Comparison of ENCODE assay signal across 20 mouse cellular contexts in the genomic region with DNA sequence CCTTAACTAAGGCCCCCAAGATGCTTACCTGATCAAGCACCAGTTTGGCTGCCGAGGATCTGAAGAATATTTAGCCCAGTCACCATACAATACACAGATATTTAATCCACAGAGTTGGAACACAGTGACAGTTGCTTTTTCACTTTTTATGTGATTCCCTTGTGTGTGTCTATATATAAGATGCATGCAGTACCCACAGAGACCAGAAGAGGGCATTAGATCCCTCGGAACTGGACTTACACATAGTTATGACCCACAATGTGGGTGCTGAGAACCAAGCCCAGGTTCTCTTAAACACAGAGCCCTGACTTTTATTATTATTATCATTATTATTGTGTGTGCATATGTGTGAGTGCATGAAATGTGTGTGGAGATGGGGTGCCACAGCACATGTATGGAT.
A peak's percentile ranks its signal among the peaks of the same experiment; 100 is the strongest.
DNase-seq lines count a peak whose midpoint lies in the region; ATAC-seq and TF ChIP-seq lines count a peak whose summit lies in the region.
"Had no signal": no experiment of that assay in that cellular context is flagged by ENCODE, and none has a peak within 500 bp of the region (broad histone marks: within the 10 kb centered on the region; RNA-seq: fewer than 3 reads in every experiment).

No protein-coding gene starts in this region.

- in situ Hi-C loops in Patski (cut with MboI; ENCODE audit: low pct_unique_long_range_greater_than_20kb), result no loop called here

- no peak overlapping the region for H3K4me2 ChIP-seq in lung, postnatal 0 days (replicated peaks; ENCODE audit: low read depth, low read length)
- H3K4me2 ChIP-seq: forebrain, embryonic 12.5 days; heart, embryonic 12.5 days; hindbrain, embryonic 15.5 days; neural tube, embryonic 15.5 days had no signal

- H3K27ac ChIP-seq in heart, adult 2 months, result no peak overlapping the region
- H3K27ac ChIP-seq in lung, postnatal 0 days (ENCODE audit: low read length), result no peak overlapping the region
- H3K27ac ChIP-seq: forebrain, embryonic 12.5 days; hindbrain, embryonic 15.5 days; neural tube, embryonic 15.5 days had no signal

- CTCF ChIA-PET in Patski (lab: Charles Lee), result no interaction called here

- intact Hi-C loops in heart, adult 2 months (cut with DNase I), result no loop called here
- intact Hi-C loops in heart, postnatal 36 days (cut with DNase I), result no loop called here

- no peaks in the 10 kb centered on the region for H3K79me2 ChIP-seq in heart, adult 2 months (replicated peaks; ENCODE audit: control insufficient read depth, insufficient read depth, low read length)

- TF ChIP-seq EP300 in heart, adult 2 months (IDR thresholded peaks at IDR 0.05; ENCODE audit: insufficient read depth, low read depth, low read length), result no peak
- no peak for TF ChIP-seq EP300 in lung, postnatal 0 days (IDR thresholded peaks at IDR 0.05)

- no peak for TF ChIP-seq POLR2A in heart, adult 2 months (IDR thresholded peaks at IDR 0.05; ENCODE audit: insufficient read depth, low read depth, low read length)

- no peaks in the 10 kb centered on the region for H3K27me3 ChIP-seq in heart, adult 2 months (ENCODE audit: control insufficient read depth, insufficient read depth, low read length)
- no peaks in the 10 kb centered on the region for H3K27me3 ChIP-seq in lung, postnatal 0 days (replicated peaks; ENCODE audit: insufficient read depth, low read length)
- H3K27me3 ChIP-seq in Patski, result peaks cover 9% of the 10 kb centered on the region
- H3K27me3 ChIP-seq: forebrain, embryonic 12.5 days; heart, embryonic 12.5 days; hindbrain, embryonic 15.5 days; neural tube, embryonic 15.5 days had no signal

- WGBS in heart, adult 2 months, result 90% methylated on average over 2 of the region's 2 CpGs
- whole genome bisulfite sequencing in lung, postnatal 0 days, result 91% methylated on average over 2 of the region's 2 CpGs

- H3K36me3 ChIP-seq in heart, adult 2 months (ENCODE audit: control insufficient read depth, insufficient read depth, low read length), result no peaks in the 10 kb centered on the region
- no peaks in the 10 kb centered on the region for H3K36me3 ChIP-seq in lung, postnatal 0 days (ENCODE audit: insufficient read depth, low read length)
- H3K36me3 ChIP-seq: forebrain, embryonic 12.5 days; heart, embryonic 12.5 days; hindbrain, embryonic 15.5 days; neural tube, embryonic 15.5 days had no signal

- peaks cover 4% of the 10 kb centered on the region; the same call in 1 of the 2 replicates for H3K9me3 ChIP-seq in lung, postnatal 0 days (ENCODE audit: low read length)
- H3K9me3 ChIP-seq: hindbrain, embryonic 15.5 days; neural tube, embryonic 15.5 days had no signal

- no peak for ATAC-seq in lung, postnatal 0 days
- ATAC-seq in Patski, result no peak
- ATAC-seq in inflammation-experienced regulatory T-cells, adult 6 months, result no peak

- no peak for DNase-seq in heart, adult 2 months
- no peak for DNase-seq in heart, postnatal 36 days
- DNase-seq in lung, postnatal 0 days (ENCODE audit: low spot score), result no peak
- no peak for DNase-seq in lung, postnatal 4 days
- no peak for DNase-seq in Patski (ENCODE audit: low read depth, low spot score)
- no peak for DNase-seq in yolk sac, embryonic 10.5 days (ENCODE audit: low spot score)
- no peak for DNase-seq in T-cell, adult 2 months (ENCODE audit: low spot score)
- DNase-seq: adrenal gland, adult 8-10 months; cerebellum, adult 11-12 months; cerebellum, postnatal 25 days; gastrocnemius, postnatal 36 days; kidney, adult 8-10 months; kidney, postnatal 4 days; liver; thymus, postnatal 36 days had no signal

- H3K4me1 ChIP-seq in heart, adult 2 months (ENCODE audit: control insufficient read depth, insufficient read depth, low read length), result no peaks in the 10 kb centered on the region
- no peaks in the 10 kb centered on the region for H3K4me1 ChIP-seq in lung, postnatal 0 days (ENCODE audit: insufficient read depth, low read depth, low read length)
- H3K4me1 ChIP-seq: forebrain, embryonic 12.5 days; heart, embryonic 12.5 days; hindbrain, embryonic 15.5 days; neural tube, embryonic 15.5 days had no signal

- H3K4me3 ChIP-seq in heart, adult 2 months, result no peak overlapping the region
- H3K4me3 ChIP-seq in lung, postnatal 0 days (ENCODE audit: low read depth, low read length), result no peak overlapping the region
- H3K4me3 ChIP-seq: forebrain, embryonic 12.5 days; heart, embryonic 12.5 days; hindbrain, embryonic 15.5 days; neural tube, embryonic 15.5 days had no signal

- TF ChIP-seq CTCF in heart, adult 2 months (IDR thresholded peaks at IDR 0.05), result peak; percentile 43
- TF ChIP-seq CTCF in lung, postnatal 0 days (IDR thresholded peaks at IDR 0.05), result peak; percentile 19; the same call in 1 of the 2 replicates
- peak; percentile 26 for TF ChIP-seq CTCF in Patski (IDR thresholded peaks at IDR 0.05)

- POLR2A ChIA-PET in Patski (lab: Charles Lee), result no interaction called here

- no peak overlapping the region for H3K9ac ChIP-seq in heart, adult 2 months (ENCODE audit: low read depth, low read length)
- no peak overlapping the region for H3K9ac ChIP-seq in lung, postnatal 0 days (replicated peaks; ENCODE audit: low read depth)
- H3K9ac ChIP-seq: forebrain, embryonic 12.5 days; heart, embryonic 12.5 days; hindbrain, embryonic 15.5 days; neural tube, embryonic 15.5 days had no signal
